Mouse (Mus musculus) hindbrain, embryonic 16.5 days (tissue): ENCODE measurements around the gene Ttk. TPM values are rescaled to one million over a fixed set of nuclear protein-coding genes. Genes with fewer than 3 reads are reported as not detected.

Experiments used
- ATAC-seq: fragments of 200-750 bp; cut with Nextera tagmentation; 2 replicates; pipeline ENCODE4 v1.8.0; 2017; ENCODE audit warnings: moderate TSS enrichment, moderate library complexity
- H3K27ac ChIP-seq: fragments of 300-500 bp; sonication (generic); 2 replicates; pipeline ENCODE4 v1.5.1; 2014; ENCODE audit warnings: low read depth, mild to moderate bottlenecking, control low read depth, low read length, moderate library complexity
- H3K27me3 ChIP-seq: fragments of 300-500 bp; sonication (generic); replicated peaks from 2 replicates; pipeline ENCODE4 v1.6.1; 2014; ENCODE audit warnings: low read length; ENCODE audit not compliant: control insufficient read depth, insufficient read depth
- H3K36me3 ChIP-seq: fragments of 300-500 bp; sonication (generic); 2 replicates; pipeline ENCODE4 v1.6.1; 2014; ENCODE audit warnings: mild to moderate bottlenecking, low read length, moderate library complexity, mixed read lengths; ENCODE audit not compliant: control insufficient read depth, insufficient read depth
- H3K4me1 ChIP-seq: fragments of 300-500 bp; sonication (generic); 2 replicates; pipeline ENCODE4 v1.6.1; 2014; ENCODE audit warnings: low read depth, low read length; ENCODE audit not compliant: control insufficient read depth, insufficient read depth
- H3K4me2 ChIP-seq: fragments of 300-500 bp; sonication (generic); 2 replicates; pipeline ENCODE4 v1.6.1; 2014; ENCODE audit warnings: mild to moderate bottlenecking, low read length, control low read depth, moderate library complexity
- H3K4me3 ChIP-seq: fragments of 300-500 bp; sonication (generic); 2 replicates; pipeline ENCODE4 v1.5.1; 2014; ENCODE audit warnings: mild to moderate bottlenecking, low read length, control low read depth, moderate library complexity
- H3K9ac ChIP-seq: fragments of 300-500 bp; sonication (generic); 2 replicates; pipeline ENCODE4 v1.6.1; 2014; ENCODE audit warnings: low read depth, mild to moderate bottlenecking, control low read depth, low read length, moderate library complexity
- H3K9me3 ChIP-seq: fragments of 300-500 bp; sonication (generic); 2 replicates; pipeline ENCODE4 v1.6.1; 2014; ENCODE audit warnings: mild to moderate bottlenecking, low read length, moderate library complexity; ENCODE audit not compliant: control insufficient read depth
- WGBS: fragments of 180-500 bp; shearing (Covaris S2); extraction: QIAGEN DNeasy Blood & Tissue Kit; methylation state at CpG from one replicate; pipeline ENCODE4 v1.1.7; 2014; 5-methylcytosine and 5-hydroxymethylcytosine counted together
- polyA plus RNA-seq: library from polyadenylated mRNA; unstranded; fragments of >200 nt; fragmentation: Nextera tagmentation; extraction: Ambion mirVana; gene quantifications from 2 replicates; pipeline ENCODE4 v1.2.1, GENCODE M21; 2015

The Ttk gene
- polyA plus RNA-seq, result 4.9 and 6.9 TPM in 2 replicates

GRCm38 (mm10) chr9:83833811-83834747, at the start of gene Ttk:
TSS of gene Ttk (plus strand) at chr9:83834689.
- Histone ChIP-seq H3K9ac (peak within 1 kb of the TSS; percentile 68), H3K27me3 (no peaks in the 10 kb centered on the region), H3K4me3 (peak within 1 kb of the TSS; percentile 54), H3K4me1 (peaks cover 5% of the 10 kb centered on the region), H3K4me2 (peak within 1 kb of the TSS; percentile 81), H3K9me3 (no peaks in the 10 kb centered on the region), H3K36me3 (no peaks in the 10 kb centered on the region), H3K27ac (peak within 1 kb of the TSS; percentile 93)
- ATAC-seq, result peak; percentile 100
- WGBS, result under 1% methylated on average over 38 of the region's 38 CpGs

- Histone ChIP-seq H3K9ac (no peak overlapping the region), H3K36me3 (peaks cover 21% of the 10 kb centered on the region)
- WGBS, result 76% methylated on average over 1 of the region's 1 CpGs
Measured at GRCm38 (mm10) chr9:83785501-83785900, 49.0 kb upstream of the Ttk start.

GRCm38 (mm10) chr9:83789326-83789725, 45.2 kb upstream of the Ttk start:
- WGBS, result 96% methylated on average over 6 of the region's 6 CpGs
- Histone ChIP-seq H3K4me3 (no peak overlapping the region), H3K27me3 (no peaks in the 10 kb centered on the region)

More at GRCm38 (mm10) chr9:83785501-83785900, 49.0 kb upstream of the Ttk start:
- no peaks in the 10 kb centered on the region for H3K9me3 ChIP-seq
- H3K4me2 ChIP-seq, result no peak overlapping the region
- no peak for ATAC-seq
- H3K4me3 ChIP-seq, result no peak overlapping the region
- H3K27me3 ChIP-seq, result no peaks in the 10 kb centered on the region
- H3K4me1 ChIP-seq, result no peaks in the 10 kb centered on the region
- no peak overlapping the region for H3K27ac ChIP-seq

GRCm38 (mm10) chr9:83796875-83797274, 37.6 kb upstream of the Ttk start:
- 94% methylated on average over 7 of the region's 7 CpGs for WGBS

More at GRCm38 (mm10) chr9:83789326-83789725, 45.2 kb upstream of the Ttk start:
- no peaks in the 10 kb centered on the region for H3K4me1 ChIP-seq
- no peaks in the 10 kb centered on the region for H3K9me3 ChIP-seq
- peaks cover 7% of the 10 kb centered on the region for H3K36me3 ChIP-seq
- no peak overlapping the region for H3K27ac ChIP-seq
- H3K4me2 ChIP-seq, result no peak overlapping the region
- H3K9ac ChIP-seq, result no peak overlapping the region; the same call in 1 of the 2 replicates
- no peak for ATAC-seq

GRCm38 (mm10) chr9:83797898-83798297, 36.6 kb upstream of the Ttk start:
- 0 out of 2 replicates have a peak, but pooled peaks have one; percentile 35 for ATAC-seq
- 71% methylated on average over 8 of the region's 8 CpGs for WGBS
- H3K27ac ChIP-seq, result no peak overlapping the region

More at GRCm38 (mm10) chr9:83796875-83797274, 37.6 kb upstream of the Ttk start:
- H3K27me3 ChIP-seq, result no peaks in the 10 kb centered on the region
- H3K27ac ChIP-seq, result no peak overlapping the region
- peaks cover 6% of the 10 kb centered on the region for H3K4me1 ChIP-seq
- H3K4me2 ChIP-seq, result no peak overlapping the region
- no peak overlapping the region for H3K9ac ChIP-seq
- no peak overlapping the region for H3K4me3 ChIP-seq
- H3K36me3 ChIP-seq, result no peaks in the 10 kb centered on the region
- H3K9me3 ChIP-seq, result no peaks in the 10 kb centered on the region
- no peak for ATAC-seq

GRCm38 (mm10) chr9:83804341-83804740, 30.1 kb upstream of the Ttk start:
- WGBS, result 62% methylated on average over 13 of the region's 13 CpGs
- no peaks in the 10 kb centered on the region for H3K36me3 ChIP-seq
- no peaks in the 10 kb centered on the region for H3K27me3 ChIP-seq
- H3K9me3 ChIP-seq, result no peaks in the 10 kb centered on the region
- H3K27ac ChIP-seq, result no peak overlapping the region
- peak overlapping the region; percentile 98; the same call in 1 of the 2 replicates for H3K9ac ChIP-seq
- peaks cover 23% of the 10 kb centered on the region for H3K4me1 ChIP-seq
- peak overlapping the region; percentile 93 for H3K4me3 ChIP-seq
- ATAC-seq, result no peak
- peak overlapping the region; percentile 85 for H3K4me2 ChIP-seq

More at GRCm38 (mm10) chr9:83797898-83798297, 36.6 kb upstream of the Ttk start:
- H3K27me3 ChIP-seq, result no peaks in the 10 kb centered on the region
- no peak overlapping the region for H3K4me2 ChIP-seq
- H3K9ac ChIP-seq, result no peak overlapping the region; the same call in 1 of the 2 replicates
- no peaks in the 10 kb centered on the region for H3K36me3 ChIP-seq
- no peaks in the 10 kb centered on the region for H3K9me3 ChIP-seq
- H3K4me1 ChIP-seq, result peaks cover 10% of the 10 kb centered on the region
- H3K4me3 ChIP-seq, result no peak overlapping the region

- H3K9ac ChIP-seq, result peak overlapping the region; percentile 98
- no peaks in the 10 kb centered on the region for H3K36me3 ChIP-seq
- peaks cover 23% of the 10 kb centered on the region for H3K4me1 ChIP-seq
- no peaks in the 10 kb centered on the region for H3K27me3 ChIP-seq
- peak overlapping the region; percentile 94 for H3K27ac ChIP-seq
- ATAC-seq, result peak; percentile 89
- H3K4me3 ChIP-seq, result peak overlapping the region; percentile 93
- H3K9me3 ChIP-seq, result no peaks in the 10 kb centered on the region
- under 1% methylated on average over 37 of the region's 37 CpGs for WGBS
- peak overlapping the region; percentile 85 for H3K4me2 ChIP-seq
Measured at GRCm38 (mm10) chr9:83805164-83805976, 29.1 kb upstream of the Ttk start.

GRCm38 (mm10) chr9:83805977-83806815, 28.3 kb upstream of the Ttk start, which contains the start of gene Elovl4:
TSS of gene Elovl4 (minus strand) at chr9:83806277.
- H3K36me3 ChIP-seq, result no peaks in the 10 kb centered on the region
- peak within 1 kb of the TSS; percentile 93 for H3K4me3 ChIP-seq
- H3K9me3 ChIP-seq, result no peaks in the 10 kb centered on the region
- peak within 1 kb of the TSS; percentile 85 for H3K4me2 ChIP-seq
- peak within 1 kb of the TSS; percentile 98 for H3K9ac ChIP-seq
- peaks cover 23% of the 10 kb centered on the region for H3K4me1 ChIP-seq
- WGBS, result 2% methylated on average over 40 of the region's 71 CpGs
- no peaks in the 10 kb centered on the region for H3K27me3 ChIP-seq
- peak; percentile 95 for ATAC-seq
- peak within 1 kb of the TSS; percentile 94 for H3K27ac ChIP-seq
